Mouse (Mus musculus) MEL (cell line): ENCODE measurements at regions not wholly inside any gene's neighbourhood (a gene's known extent, or its start where the extent isn't known, plus 50 kb on each side); places are given as distances from the start of the nearest gene placed in this dataset.

Experiments used
- DNase-seq: peaks from one replicate; pipeline ENCODE4 v3.0.0; 2011; ENCODE audit warnings: low read depth, low spot score
- H3K27ac ChIP-seq: 2 replicates; pipeline ENCODE4 v1.5.1; 2012; ENCODE audit warnings: low read depth, mild to moderate bottlenecking, control low read depth, low read length, moderate library complexity; ENCODE audit not compliant: control insufficient read depth
- H3K27me3 ChIP-seq, 2 experiments: fragments of 150-350 bp in 1 of 2; sonication (generic) in 1 of 2; 2 replicates each; pipeline ENCODE4 v1.6.1; 2012; ENCODE audit warnings: low read length in 2 of 2, mild to moderate bottlenecking in 2 of 2, improper control_type of control experiment in 1 of 2, moderate library complexity in 1 of 2; ENCODE audit not compliant: insufficient read depth in 2 of 2, control insufficient read depth in 1 of 2
- H3K36me3 ChIP-seq, 2 experiments: 2 replicates each; pipeline ENCODE4 v1.6.1; 2012 to 2014; ENCODE audit warnings: low read length in 2 of 2, improper control_type of control experiment in 1 of 2, inconsistent platforms in 1 of 2, mild to moderate bottlenecking in 1 of 2; ENCODE audit not compliant: insufficient read depth in 2 of 2, control insufficient read depth in 1 of 2
- H3K4me1 ChIP-seq, 2 experiments: fragments of 150-350 bp in 1 of 2; sonication (generic) in 1 of 2; 2 replicates each; pipeline ENCODE4 v1.6.1; 2012; ENCODE audit warnings: low read length in 2 of 2, improper control_type of control experiment in 1 of 2, mild to moderate bottlenecking in 1 of 2; ENCODE audit not compliant: insufficient read depth in 2 of 2, control insufficient read depth in 1 of 2
- H3K4me3 ChIP-seq, 2 experiments: fragments of 150-350 bp in 1 of 2; sonication (generic) in 1 of 2; 2 replicates each; pipeline ENCODE4 v1.5.1; 2012; ENCODE audit warnings: low read depth in 2 of 2, low read length in 2 of 2, mild to moderate bottlenecking in 2 of 2, moderate library complexity in 2 of 2, control low read depth in 1 of 2, improper control_type of control experiment in 1 of 2; ENCODE audit not compliant: control insufficient read depth in 1 of 2, insufficient read depth in 1 of 2
- H3K79me2 ChIP-seq: 2 replicates; pipeline ENCODE4 v1.6.1; 2012; ENCODE audit warnings: mild to moderate bottlenecking, low read length, moderate library complexity; ENCODE audit not compliant: control insufficient read depth, poor library complexity, insufficient read depth
- H3K9ac ChIP-seq: 2 replicates; pipeline ENCODE4 v1.6.1; 2012; ENCODE audit warnings: low read depth, mild to moderate bottlenecking, control low read depth, low read length, moderate library complexity; ENCODE audit not compliant: control insufficient read depth, poor library complexity, severe bottlenecking
- H3K9me3 ChIP-seq: fragments of 150-350 bp; sonication (generic); replicated peaks from 2 replicates; pipeline ENCODE4 v1.6.1; 2012; ENCODE audit warnings: mild to moderate bottlenecking, low read length, improper control_type of control experiment, moderate library complexity; ENCODE audit not compliant: insufficient read depth
- BHLHE40 ChIP-seq: IDR thresholded peaks from 2 replicates; pipeline ENCODE4 v1.6.1; 2012; ENCODE audit warnings: low read depth, mild to moderate bottlenecking, inconsistent platforms, low read length, improper control_type of control experiment, borderline replicate concordance
- CHD1 ChIP-seq: IDR thresholded peaks from 2 replicates; pipeline ENCODE4 v1.6.1; 2012; ENCODE audit warnings: low read depth, mild to moderate bottlenecking, inconsistent platforms, low read length, improper control_type of control experiment
- CHD2 ChIP-seq: IDR thresholded peaks from 2 replicates; pipeline ENCODE4 v1.6.1; 2011; ENCODE audit warnings: low read length, improper control_type of control experiment
- CTCF ChIP-seq, 3 experiments: IDR thresholded peaks in 2 of 3; conservative IDR thresholded peaks in 1 of 3; 2 replicates each; pipeline ENCODE4 v1.5.1; 2011 to 2012; ENCODE audit warnings: low read length in 3 of 3, low read depth in 2 of 3, mild to moderate bottlenecking in 2 of 3, improper control_type of control experiment in 1 of 3, inconsistent platforms in 1 of 3, mixed read lengths in 1 of 3, moderate library complexity in 1 of 3; ENCODE audit not compliant: control insufficient read depth in 1 of 3, insufficient read depth in 1 of 3, poor library complexity in 1 of 3, severe bottlenecking in 1 of 3
- E2F4 ChIP-seq: IDR thresholded peaks from 2 replicates; pipeline ENCODE4 v1.6.1; 2011; ENCODE audit warnings: low read depth, low read length, improper control_type of control experiment, borderline replicate concordance
- ELF1 ChIP-seq: IDR thresholded peaks from 2 replicates; pipeline ENCODE4 v1.6.1; 2014; ENCODE audit warnings: low read depth, mild to moderate bottlenecking, inconsistent platforms, low read length, improper control_type of control experiment, moderate library complexity
- GATA1 ChIP-seq: IDR thresholded peaks from 2 replicates; pipeline ENCODE4 v1.6.1; 2011; ENCODE audit warnings: low read depth, low read length, improper control_type of control experiment
- JUND ChIP-seq: IDR thresholded peaks from 2 replicates; pipeline ENCODE4 v1.6.1; 2011; ENCODE audit warnings: low read depth, mild to moderate bottlenecking, improper control_type of control experiment, low read length
- KAT2A ChIP-seq: conservative IDR thresholded peaks from 2 replicates; pipeline ENCODE4 v1.6.1; 2012; ENCODE audit warnings: low read depth, low read length, improper control_type of control experiment, inconsistent platforms
- MAX ChIP-seq: IDR thresholded peaks from 2 replicates; pipeline ENCODE4 v1.6.1; 2011; ENCODE audit warnings: low read length, improper control_type of control experiment
- MAZ ChIP-seq: IDR thresholded peaks from 2 replicates; pipeline ENCODE4 v1.6.1; 2012; ENCODE audit warnings: low read depth, mild to moderate bottlenecking, inconsistent platforms, low read length, improper control_type of control experiment
- MEF2A ChIP-seq: IDR thresholded peaks from 2 replicates; pipeline ENCODE4 v1.6.1; 2014; ENCODE audit warnings: low read depth, mild to moderate bottlenecking, inconsistent platforms, low read length, improper control_type of control experiment; ENCODE audit not compliant: poor library complexity, insufficient replicate concordance, severe bottlenecking; ENCODE audit errors: extremely low read depth
- MYB ChIP-seq: IDR thresholded peaks from 2 replicates; pipeline ENCODE4 v1.6.1; 2011; ENCODE audit warnings: mild to moderate bottlenecking, low read depth, low read length, improper control_type of control experiment
- MYC ChIP-seq: IDR thresholded peaks from 2 replicates; pipeline ENCODE4 v1.6.1; 2011; ENCODE audit warnings: low read depth, mild to moderate bottlenecking, low read length, improper control_type of control experiment, moderate library complexity
- NELFE ChIP-seq: IDR thresholded peaks from 2 replicates; pipeline ENCODE4 v1.6.1; 2011; ENCODE audit warnings: low read depth, low read length, improper control_type of control experiment
- NRF1 ChIP-seq: IDR thresholded peaks from 2 replicates; pipeline ENCODE4 v1.6.1; 2014; ENCODE audit warnings: low read depth, mild to moderate bottlenecking, inconsistent platforms, low read length, improper control_type of control experiment, moderate library complexity; ENCODE audit not compliant: poor library complexity, insufficient read depth, severe bottlenecking
- POLR2A ChIP-seq, 2 experiments: IDR thresholded peaks; 2 replicates each; pipeline ENCODE4 v1.6.1; 2011 to 2012; ENCODE audit warnings: low read length in 2 of 2, mild to moderate bottlenecking in 2 of 2, control low read depth in 1 of 2, improper control_type of control experiment in 1 of 2, low read depth in 1 of 2, moderate library complexity in 1 of 2; ENCODE audit not compliant: control insufficient read depth in 1 of 2, insufficient read depth in 1 of 2, poor library complexity in 1 of 2
- POLR2AphosphoS2 ChIP-seq: IDR thresholded peaks from 2 replicates; pipeline ENCODE4 v1.6.1; 2011; ENCODE audit warnings: low read length, improper control_type of control experiment
- POLR2AphosphoS5 ChIP-seq: IDR thresholded peaks from 2 replicates; pipeline ENCODE4 v1.6.1; 2012; ENCODE audit warnings: low read depth, borderline replicate concordance, mild to moderate bottlenecking, inconsistent platforms, low read length, moderate library complexity, mixed read lengths
- TAL1 ChIP-seq: IDR thresholded peaks from 2 replicates; pipeline ENCODE4 v1.6.1; 2012; ENCODE audit warnings: mild to moderate bottlenecking, inconsistent platforms, low read length, moderate library complexity, mixed read lengths
- TBP ChIP-seq: IDR thresholded peaks from 2 replicates; pipeline ENCODE4 v1.8.0; 2011; ENCODE audit warnings: low read depth, low read length, improper control_type of control experiment
- UBTF ChIP-seq: IDR thresholded peaks from 2 replicates; pipeline ENCODE4 v1.6.1; 2012; ENCODE audit warnings: low read depth, mild to moderate bottlenecking, inconsistent platforms, low read length, improper control_type of control experiment, moderate library complexity, borderline replicate concordance; ENCODE audit not compliant: insufficient read depth
- USF1 ChIP-seq: IDR thresholded peaks from 2 replicates; pipeline ENCODE4 v1.6.1; 2014; ENCODE audit warnings: low read depth, mild to moderate bottlenecking, inconsistent platforms, low read length, improper control_type of control experiment, moderate library complexity
- USF2 ChIP-seq, 2 experiments: IDR thresholded peaks; 2 replicates each; pipeline ENCODE4 v1.6.1; 2011 to 2012; ENCODE audit warnings: improper control_type of control experiment in 2 of 2, low read length in 2 of 2, borderline replicate concordance in 1 of 2, inconsistent platforms in 1 of 2, low read depth in 1 of 2, mild to moderate bottlenecking in 1 of 2; ENCODE audit not compliant: insufficient read depth in 1 of 2
- ZC3H11A ChIP-seq: IDR thresholded peaks from 2 replicates; pipeline ENCODE4 v1.6.1; 2012; ENCODE audit warnings: low read depth, mild to moderate bottlenecking, inconsistent platforms, low read length, improper control_type of control experiment
- ZKSCAN1 ChIP-seq: IDR thresholded peaks from 2 replicates; pipeline ENCODE4 v1.6.1; 2012; ENCODE audit warnings: low read depth, mild to moderate bottlenecking, inconsistent platforms, low read length, improper control_type of control experiment, moderate library complexity
- ZMIZ1 ChIP-seq: IDR thresholded peaks from 2 replicates; pipeline ENCODE4 v1.6.1; 2012; ENCODE audit warnings: low read depth, mild to moderate bottlenecking, inconsistent platforms, low read length, improper control_type of control experiment, moderate library complexity

DNA sequence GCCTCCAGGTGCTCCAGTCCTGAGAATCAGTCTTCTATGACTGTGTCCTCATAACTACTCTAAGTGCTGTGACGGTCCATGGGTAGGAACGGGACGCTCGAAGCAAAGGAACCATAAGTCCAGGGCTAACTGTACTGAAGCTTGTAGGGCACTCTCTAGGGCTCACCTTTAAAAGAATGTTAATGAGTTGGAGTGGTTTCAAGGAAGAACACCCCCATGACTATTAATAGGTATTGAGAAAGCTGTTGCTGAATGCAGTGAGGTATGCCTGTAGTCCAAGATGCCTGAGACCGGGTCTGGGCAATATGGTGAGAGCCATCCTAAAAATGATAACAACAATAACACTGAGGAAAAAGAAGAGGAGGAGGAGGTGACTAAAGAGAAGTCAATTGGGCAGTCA lies 67.2 kb upstream of the Barx2 start:
- no peak for DNase-seq
- Histone ChIP-seq H3K4me3 (no peak overlapping the region), H3K79me2 (no peaks in the 10 kb centered on the region), H3K9me3 (no peaks in the 10 kb centered on the region), H3K27me3 (no peaks in the 10 kb centered on the region), H3K36me3 (no peaks in the 10 kb centered on the region), H3K9ac (no peak overlapping the region), H3K4me1 (no peaks in the 10 kb centered on the region), H3K27ac (no peak overlapping the region)
- TF ChIP-seq USF2 (IDR thresholded peaks at IDR 0.05; ENCODE audit: borderline replicate concordance in 1 of 2, insufficient read depth in 1 of 2, low read depth in 1 of 2, low read length in 2 of 2) (no peak), TAL1 (no peak), CTCF (IDR thresholded peaks at IDR 0.05 in 2 of 3, conservative IDR thresholded peaks at IDR 0.05 in 1 of 3; ENCODE audit: control insufficient read depth in 1 of 3, insufficient read depth in 1 of 3, low read depth in 2 of 3, low read length in 3 of 3, poor library complexity in 1 of 3, severe bottlenecking in 1 of 3) (no peak), TBP (no peak), CHD1 (no peak), MYC (no peak), POLR2AphosphoS2 (no peak), ELF1 (no peak), ZMIZ1 (no peak), POLR2A (IDR thresholded peaks at IDR 0.05; ENCODE audit: control insufficient read depth in 1 of 2, insufficient read depth in 1 of 2, low read depth in 1 of 2, low read length in 2 of 2, poor library complexity in 1 of 2) (no peak), BHLHE40 (no peak), MAX (no peak), KAT2A (no peak), POLR2AphosphoS5 (no peak), GATA1 (no peak), MYB (no peak), UBTF (no peak), NELFE (no peak), MAZ (no peak)

DNA sequence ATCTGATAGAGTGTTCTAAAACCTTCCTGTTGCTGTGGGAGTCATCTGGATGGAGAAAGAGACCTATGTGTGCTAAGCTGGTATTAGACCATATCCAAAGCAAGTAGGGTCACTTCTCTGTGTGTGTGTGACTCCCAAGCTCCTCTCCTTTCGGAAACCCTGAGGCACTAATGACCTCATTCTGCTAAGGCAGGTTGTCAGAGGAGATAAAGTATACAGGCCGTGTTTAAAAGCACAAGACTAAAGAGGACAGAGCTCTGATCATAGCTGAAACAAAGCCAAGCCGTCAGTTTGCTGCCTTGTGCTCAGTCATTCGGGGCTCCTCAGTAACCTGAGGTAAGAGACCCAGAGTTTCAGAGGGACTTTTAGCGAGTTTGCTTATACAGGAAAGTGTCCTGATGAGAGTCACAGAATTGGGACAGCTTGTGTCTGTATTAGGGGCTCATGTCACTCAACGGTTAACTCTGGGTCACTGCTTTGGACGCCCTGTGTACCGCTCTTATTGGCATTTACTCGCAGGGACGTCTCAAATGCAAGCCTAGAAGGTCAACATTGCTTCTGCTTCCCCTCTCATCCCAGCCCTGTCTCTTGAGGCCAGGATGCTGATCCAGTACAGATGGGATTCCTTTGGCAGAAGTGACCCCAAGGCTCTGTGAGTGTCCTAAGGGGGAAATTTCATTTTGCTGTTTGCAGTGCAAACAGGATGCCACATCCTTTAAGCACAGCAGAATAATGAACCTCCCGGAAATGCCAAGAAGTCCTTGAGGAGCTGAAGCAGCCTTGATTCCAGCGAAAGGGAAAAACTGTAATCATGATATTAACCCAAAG lies 70.7 kb upstream of the Barx2 start:
- no peaks in the 10 kb centered on the region for H3K4me1 ChIP-seq
- TF ChIP-seq POLR2AphosphoS2 (no peak), ELF1 (no peak), ZC3H11A (no peak), ZKSCAN1 (no peak), GATA1 (no peak), NELFE (no peak), E2F4 (no peak), CHD1 (no peak), MEF2A (no peak), NRF1 (no peak), TAL1 (no peak), USF1 (no peak), CHD2 (no peak), JUND (no peak), POLR2A (IDR thresholded peaks at IDR 0.05; ENCODE audit: control insufficient read depth in 1 of 2, insufficient read depth in 1 of 2, low read depth in 1 of 2, low read length in 2 of 2, poor library complexity in 1 of 2) (no peak), MYB (no peak)

More for the DNA sequence above, 70.7 kb upstream of the Barx2 start:
- Histone ChIP-seq H3K9me3 (no peaks in the 10 kb centered on the region), H3K79me2 (no peaks in the 10 kb centered on the region), H3K4me3 (no peak overlapping the region), H3K27me3 (no peaks in the 10 kb centered on the region), H3K9ac (no peak overlapping the region), H3K27ac (no peak overlapping the region), H3K36me3 (no peaks in the 10 kb centered on the region)
- no peak for DNase-seq
